Mouse (Mus musculus): ENCODE results near the gene Zfpm1. TPM values are rescaled to one million over a fixed set of nuclear protein-coding genes. Genes with fewer than 3 reads are reported as not detected.

Zfpm1 gene
- polyA plus RNA-seq, 1 experiment = 20.7 TPM

DNA sequence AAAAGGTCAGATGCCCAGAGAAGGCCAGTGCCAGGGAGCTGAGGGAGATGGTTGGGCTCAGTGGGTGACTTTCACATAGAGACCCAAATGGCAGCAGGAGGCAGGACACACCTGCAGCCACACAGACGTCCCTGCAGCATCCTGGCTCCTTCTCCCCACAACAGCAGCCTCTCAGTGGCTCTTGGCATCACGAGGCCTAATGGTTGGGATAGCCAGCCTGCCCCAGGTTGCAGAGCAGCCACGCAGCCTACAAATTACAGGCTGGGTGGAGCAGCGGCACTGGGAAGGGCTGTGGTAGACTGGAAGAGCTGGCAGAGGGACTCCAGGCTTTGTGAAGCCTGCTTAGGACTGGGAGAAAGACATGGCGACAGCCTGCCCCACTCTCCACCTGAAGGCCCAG, 29.6 kb upstream of the Zfpm1 start:
- Histone ChIP-seq H3K79me3 (ENCODE audit: low read depth) (no peaks in the 10 kb centered on the region), H3K36me3 (ENCODE audit: control insufficient read depth, insufficient read depth) (no peaks in the 10 kb centered on the region), H3K27me3 (ENCODE audit: control insufficient read depth, insufficient read depth, insufficient read length) (no peaks in the 10 kb centered on the region), H3K79me2 (ENCODE audit: control insufficient read depth, insufficient read depth) (no peaks in the 10 kb centered on the region), H3ac (ENCODE audit: control insufficient read depth, insufficient read length, low read depth) (no peak overlapping the region), H3K4me3 (ENCODE audit: insufficient read depth, poor library complexity, severe bottlenecking) (no peak overlapping the region)
- no peak for TF ChIP-seq CEBPB (IDR thresholded peaks at IDR 0.05; ENCODE audit: low read depth)
- TF ChIP-seq FOSL1 (IDR thresholded peaks at IDR 0.05; ENCODE audit: insufficient read depth, low read length, poor library complexity, severe bottlenecking) = no peak
- TF ChIP-seq MAX (IDR thresholded peaks at IDR 0.05) = no peak
- TF ChIP-seq MYOG (IDR thresholded peaks at IDR 0.05; ENCODE audit: control insufficient read depth, extremely low read depth, insufficient read length) = no peak
- TF ChIP-seq MYOD1 (IDR thresholded peaks at IDR 0.05; ENCODE audit: control insufficient read depth, insufficient read length, low read depth) = no peak
- TF ChIP-seq USF1 (IDR thresholded peaks at IDR 0.05; ENCODE audit: low read depth) = no peak
- TF ChIP-seq CTCF (IDR thresholded peaks at IDR 0.05; ENCODE audit: control insufficient read depth, insufficient read depth, insufficient read length) = no peak

DNA sequence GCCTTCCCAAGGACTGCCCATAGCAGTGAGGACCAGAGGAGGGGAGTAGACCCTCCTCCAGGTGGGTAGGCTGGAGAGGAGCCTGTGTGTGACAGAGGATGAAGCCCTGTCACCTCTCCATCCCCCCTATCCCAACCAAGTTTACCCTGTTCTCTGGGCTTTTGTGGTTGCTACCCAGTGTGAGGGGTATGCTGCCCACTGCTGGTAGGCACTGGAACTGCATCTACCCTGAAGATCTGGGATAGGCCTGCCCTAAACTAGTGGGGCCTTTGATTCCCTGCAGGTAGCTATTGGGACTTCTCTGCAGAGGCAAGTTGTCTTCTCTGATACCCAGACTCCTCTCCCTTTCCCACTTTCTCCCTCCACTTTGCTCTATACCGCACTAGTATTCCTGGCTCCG, 22.6 kb upstream of the Zfpm1 start:
- no peak overlapping the region for H3K4me3 ChIP-seq (ENCODE audit: insufficient read depth, poor library complexity, severe bottlenecking)
- no peaks in the 10 kb centered on the region for H3K36me3 ChIP-seq (ENCODE audit: control insufficient read depth, insufficient read depth)
- H3K79me3 ChIP-seq (ENCODE audit: low read depth) = no peaks in the 10 kb centered on the region
- H3ac ChIP-seq (ENCODE audit: control insufficient read depth, insufficient read length, low read depth) = no peak overlapping the region
- TF ChIP-seq FOSL1 (IDR thresholded peaks at IDR 0.05; ENCODE audit: insufficient read depth, low read length, poor library complexity, severe bottlenecking) (no peak), CTCF (IDR thresholded peaks at IDR 0.05; ENCODE audit: control insufficient read depth, insufficient read depth, insufficient read length) (peak; percentile 79)
- H3K27me3 ChIP-seq (ENCODE audit: control insufficient read depth, insufficient read depth, insufficient read length) = no peaks in the 10 kb centered on the region
- H3K79me2 ChIP-seq (ENCODE audit: control insufficient read depth, insufficient read depth) = no peaks in the 10 kb centered on the region

DNA sequence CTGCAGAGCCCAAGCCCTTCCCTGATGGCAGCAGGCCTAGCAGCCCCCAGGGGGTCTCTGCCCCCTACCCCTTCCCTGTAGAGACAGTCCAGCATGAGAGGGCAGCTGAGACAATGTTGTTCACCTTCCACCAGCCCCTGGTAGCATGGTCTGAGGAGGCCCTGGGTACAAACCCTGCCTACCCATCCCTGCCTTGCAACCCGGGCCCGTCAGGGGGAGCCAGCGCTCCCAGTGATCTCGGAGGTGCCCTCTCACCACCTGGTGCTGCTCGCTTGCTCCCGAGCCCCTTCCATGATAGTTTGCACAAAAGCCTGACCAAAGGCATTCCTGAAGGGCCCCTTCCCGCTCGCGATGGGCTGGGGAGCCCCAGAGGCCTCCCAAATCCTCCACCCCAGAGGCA, 21.2 kb upstream of the Zfpm1 start:
- TF ChIP-seq MYOD1 (IDR thresholded peaks at IDR 0.05; ENCODE audit: control insufficient read depth, insufficient read length, low read depth) (no peak), MAX (IDR thresholded peaks at IDR 0.05) (no peak), USF1 (IDR thresholded peaks at IDR 0.05; ENCODE audit: low read depth) (no peak), CEBPB (IDR thresholded peaks at IDR 0.05; ENCODE audit: low read depth) (no peak), MYOG (IDR thresholded peaks at IDR 0.05; ENCODE audit: control insufficient read depth, extremely low read depth, insufficient read length) (no peak), CTCF (IDR thresholded peaks at IDR 0.05; ENCODE audit: control insufficient read depth, insufficient read depth, insufficient read length) (no peak), FOSL1 (IDR thresholded peaks at IDR 0.05; ENCODE audit: insufficient read depth, low read length, poor library complexity, severe bottlenecking) (no peak)
- Histone ChIP-seq H3K79me2 (ENCODE audit: control insufficient read depth, insufficient read depth) (no peaks in the 10 kb centered on the region), H3K4me3 (ENCODE audit: insufficient read depth, poor library complexity, severe bottlenecking) (no peak overlapping the region), H3K27me3 (ENCODE audit: control insufficient read depth, insufficient read depth, insufficient read length) (no peaks in the 10 kb centered on the region), H3K36me3 (ENCODE audit: control insufficient read depth, insufficient read depth) (no peaks in the 10 kb centered on the region), H3ac (ENCODE audit: control insufficient read depth, insufficient read length, low read depth) (no peak overlapping the region), H3K79me3 (ENCODE audit: low read depth) (no peaks in the 10 kb centered on the region)

DNA sequence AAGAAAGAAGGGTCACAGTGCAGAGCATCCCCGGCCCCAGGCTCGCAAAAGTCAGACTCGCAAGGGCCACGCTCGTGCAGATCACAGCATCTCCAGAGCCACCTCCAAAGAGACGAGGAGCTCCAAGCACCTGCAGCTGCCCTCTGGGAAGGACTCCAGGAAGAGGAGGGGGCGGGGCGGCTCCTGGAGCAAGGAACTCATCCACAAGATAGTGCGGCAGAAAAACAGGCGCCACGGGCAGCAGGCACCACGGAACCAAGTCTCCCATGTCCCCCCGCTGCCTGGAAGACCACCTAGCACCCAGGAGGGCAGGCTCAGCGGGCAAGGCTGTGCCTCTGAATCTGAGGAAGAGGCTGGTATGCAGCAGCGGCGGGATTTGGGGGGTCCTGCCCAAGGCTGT, 19.1 kb upstream of the Zfpm1 start:
- no peaks in the 10 kb centered on the region for H3K36me3 ChIP-seq (ENCODE audit: control insufficient read depth, insufficient read depth)
- no peaks in the 10 kb centered on the region for H3K79me2 ChIP-seq (ENCODE audit: control insufficient read depth, insufficient read depth)
- no peaks in the 10 kb centered on the region for H3K79me3 ChIP-seq (ENCODE audit: low read depth)
- H3ac ChIP-seq (ENCODE audit: control insufficient read depth, insufficient read length, low read depth) = no peak overlapping the region
- H3K27me3 ChIP-seq (ENCODE audit: control insufficient read depth, insufficient read depth, insufficient read length) = no peaks in the 10 kb centered on the region
- H3K4me3 ChIP-seq (ENCODE audit: insufficient read depth, poor library complexity, severe bottlenecking) = no peak overlapping the region
- no peak for TF ChIP-seq CTCF (IDR thresholded peaks at IDR 0.05; ENCODE audit: control insufficient read depth, insufficient read depth, insufficient read length)
- TF ChIP-seq MYOG (IDR thresholded peaks at IDR 0.05; ENCODE audit: control insufficient read depth, extremely low read depth, insufficient read length) = no peak
- no peak for TF ChIP-seq MYOD1 (IDR thresholded peaks at IDR 0.05; ENCODE audit: control insufficient read depth, insufficient read length, low read depth)
- TF ChIP-seq MAX (IDR thresholded peaks at IDR 0.05) = no peak
- no peak for TF ChIP-seq CEBPB (IDR thresholded peaks at IDR 0.05; ENCODE audit: low read depth)
- no peak for TF ChIP-seq USF1 (IDR thresholded peaks at IDR 0.05; ENCODE audit: low read depth)
- TF ChIP-seq FOSL1 (IDR thresholded peaks at IDR 0.05; ENCODE audit: insufficient read depth, low read length, poor library complexity, severe bottlenecking) = no peak

DNA sequence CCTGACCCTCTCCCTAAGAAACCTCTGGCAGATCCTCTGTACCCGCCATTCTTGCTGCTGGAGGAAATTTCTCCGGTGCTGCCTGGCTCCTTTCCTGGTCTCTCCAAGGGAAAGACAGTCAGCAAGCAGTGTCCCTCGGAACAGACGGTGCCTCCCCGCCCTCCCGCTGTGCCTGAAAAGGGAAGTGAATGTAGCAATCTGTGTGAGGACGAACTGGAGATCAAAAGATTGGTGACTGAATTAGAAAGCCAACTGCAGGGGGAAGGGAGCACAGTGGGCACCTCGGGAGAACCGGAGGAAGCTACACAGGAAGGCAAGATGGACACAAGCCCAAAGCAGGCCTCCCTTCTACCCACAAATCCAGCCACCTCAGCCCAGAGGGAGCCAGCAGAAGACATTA, 17.7 kb upstream of the Zfpm1 start:
- Histone ChIP-seq H3ac (ENCODE audit: control insufficient read depth, insufficient read length, low read depth) (no peak overlapping the region), H3K79me2 (ENCODE audit: control insufficient read depth, insufficient read depth) (no peaks in the 10 kb centered on the region), H3K4me3 (ENCODE audit: insufficient read depth, poor library complexity, severe bottlenecking) (no peak overlapping the region), H3K79me3 (ENCODE audit: low read depth) (no peaks in the 10 kb centered on the region), H3K36me3 (ENCODE audit: control insufficient read depth, insufficient read depth) (no peaks in the 10 kb centered on the region), H3K27me3 (ENCODE audit: control insufficient read depth, insufficient read depth, insufficient read length) (no peaks in the 10 kb centered on the region)
- TF ChIP-seq CTCF (IDR thresholded peaks at IDR 0.05; ENCODE audit: control insufficient read depth, insufficient read depth, insufficient read length) = no peak
- TF ChIP-seq MYOG (IDR thresholded peaks at IDR 0.05; ENCODE audit: control insufficient read depth, extremely low read depth, insufficient read length) = no peak
- no peak for TF ChIP-seq USF1 (IDR thresholded peaks at IDR 0.05; ENCODE audit: low read depth)
- no peak for TF ChIP-seq FOSL1 (IDR thresholded peaks at IDR 0.05; ENCODE audit: insufficient read depth, low read length, poor library complexity, severe bottlenecking)
- TF ChIP-seq CEBPB (IDR thresholded peaks at IDR 0.05; ENCODE audit: low read depth) = no peak
- TF ChIP-seq MAX (IDR thresholded peaks at IDR 0.05) = no peak
- no peak for TF ChIP-seq MYOD1 (IDR thresholded peaks at IDR 0.05; ENCODE audit: control insufficient read depth, insufficient read length, low read depth)

DNA sequence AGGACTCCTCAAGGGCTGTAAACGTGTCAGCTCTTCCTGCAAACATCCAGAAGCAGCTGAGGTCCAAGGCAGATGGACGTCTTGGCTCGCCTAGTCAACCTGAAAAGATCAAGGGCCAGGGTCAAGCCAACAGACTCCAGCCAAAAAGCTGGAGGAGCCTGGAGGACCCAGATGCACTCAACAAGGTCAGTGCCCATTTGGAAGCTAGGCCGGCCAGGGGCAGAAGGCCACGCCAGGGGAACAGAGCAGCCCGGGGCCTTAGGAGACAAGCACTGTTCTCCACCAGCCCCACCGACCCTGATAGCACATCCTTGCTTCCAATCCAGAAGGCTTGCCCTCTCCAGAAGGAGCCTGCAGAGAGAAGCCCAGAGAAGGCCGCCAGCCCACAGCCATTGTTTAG, 16.4 kb upstream of the Zfpm1 start:
- no peaks in the 10 kb centered on the region for H3K79me3 ChIP-seq (ENCODE audit: low read depth)
- TF ChIP-seq CTCF (IDR thresholded peaks at IDR 0.05; ENCODE audit: control insufficient read depth, insufficient read depth, insufficient read length) = no peak
- no peak for TF ChIP-seq USF1 (IDR thresholded peaks at IDR 0.05; ENCODE audit: low read depth)
- no peak for TF ChIP-seq FOSL1 (IDR thresholded peaks at IDR 0.05; ENCODE audit: insufficient read depth, low read length, poor library complexity, severe bottlenecking)
- TF ChIP-seq MYOG (IDR thresholded peaks at IDR 0.05; ENCODE audit: control insufficient read depth, extremely low read depth, insufficient read length) = no peak
- no peak overlapping the region for H3ac ChIP-seq (ENCODE audit: control insufficient read depth, insufficient read length, low read depth)
- H3K27me3 ChIP-seq (ENCODE audit: control insufficient read depth, insufficient read depth, insufficient read length) = no peaks in the 10 kb centered on the region
- no peak overlapping the region for H3K4me3 ChIP-seq (ENCODE audit: insufficient read depth, poor library complexity, severe bottlenecking)
- H3K36me3 ChIP-seq (ENCODE audit: control insufficient read depth, insufficient read depth) = no peaks in the 10 kb centered on the region
- no peaks in the 10 kb centered on the region for H3K79me2 ChIP-seq (ENCODE audit: control insufficient read depth, insufficient read depth)

Measured in C2C12 (cell line).